Mouse (Mus musculus) CH12.LX (cell line): ENCODE results near the gene Tinagl1. TPM values are rescaled to one million over a fixed set of nuclear protein-coding genes. Genes with fewer than 3 reads are reported as not detected.

Source experiments
- DNase-seq: peaks from one replicate; pipeline ENCODE4 v3.0.0-alpha.2; 2013; ENCODE audit errors: extremely low read depth
- H3K27ac ChIP-seq: 2 replicates; pipeline ENCODE4 v1.5.1; 2012; ENCODE audit warnings: low read depth, mild to moderate bottlenecking, control low read depth, moderate library complexity; ENCODE audit not compliant: insufficient read depth
- H3K27me3 ChIP-seq: replicated peaks from 2 replicates; pipeline ENCODE3; 2012; ENCODE audit warnings: inconsistent platforms
- H3K36me3 ChIP-seq, 2 experiments: replicated peaks in 1 of 2; 2 replicates each; pipeline versions ENCODE3 to v1.6.1; 2012; ENCODE audit warnings: inconsistent platforms in 1 of 2, low read length in 1 of 2, mild to moderate bottlenecking in 1 of 2, mixed read lengths in 1 of 2, moderate library complexity in 1 of 2; ENCODE audit not compliant: control insufficient read depth in 1 of 2, insufficient read depth in 1 of 2
- H3K4me1 ChIP-seq, 2 experiments: 2 replicates each; pipeline ENCODE4 v1.6.1; 2012; ENCODE audit warnings: inconsistent platforms in 1 of 2, moderate library complexity in 1 of 2; ENCODE audit not compliant: insufficient read depth in 2 of 2, control insufficient read depth in 1 of 2
- H3K4me2 ChIP-seq: 2 replicates; pipeline ENCODE4 v1.6.1; 2012; ENCODE audit warnings: low read depth, mild to moderate bottlenecking, control low read depth; ENCODE audit not compliant: poor library complexity, insufficient read depth, severe bottlenecking
- H3K4me3 ChIP-seq, 3 experiments: fragments of 150-350 bp in 1 of 3; sonication (generic) in 1 of 3; replicated peaks in 1 of 3; 2 replicates each; pipeline versions ENCODE3 to v1.5.1; 2011 to 2012; ENCODE audit warnings: low read depth in 2 of 3, low read length in 2 of 3, mild to moderate bottlenecking in 2 of 3, moderate library complexity in 2 of 3, control low read depth in 1 of 3, improper control_type of control experiment in 1 of 3, inconsistent platforms in 1 of 3, mixed read lengths in 1 of 3; ENCODE audit not compliant: poor library complexity in 1 of 3
- H3K79me2 ChIP-seq: replicated peaks from 2 replicates; pipeline ENCODE4 v1.6.1; 2012; ENCODE audit warnings: mild to moderate bottlenecking, moderate library complexity; ENCODE audit not compliant: control insufficient read depth, poor library complexity, insufficient read depth, severe bottlenecking; ENCODE audit errors: extremely low read depth
- H3K9ac ChIP-seq: 2 replicates; pipeline ENCODE4 v1.6.1; 2012; ENCODE audit warnings: low read depth, mild to moderate bottlenecking, control low read depth, moderate library complexity; ENCODE audit not compliant: insufficient read depth
- H3K9me3 ChIP-seq: replicated peaks from 2 replicates; pipeline ENCODE3; 2012; ENCODE audit warnings: low read length, inconsistent platforms, mixed read lengths
- BHLHE40 ChIP-seq: IDR thresholded peaks from 2 replicates; pipeline ENCODE4 v1.6.1; 2011; ENCODE audit warnings: mild to moderate bottlenecking, low read depth, low read length, improper control_type of control experiment
- CHD2 ChIP-seq: IDR thresholded peaks from 2 replicates; pipeline ENCODE4 v1.6.1; 2011; ENCODE audit warnings: low read length, improper control_type of control experiment
- E2F4 ChIP-seq: IDR thresholded peaks from 2 replicates; pipeline ENCODE4 v1.6.1; 2011; ENCODE audit warnings: low read depth, low read length, improper control_type of control experiment; ENCODE audit not compliant: insufficient replicate concordance
- ETS1 ChIP-seq: conservative IDR thresholded peaks from 2 replicates; pipeline ENCODE4 v1.6.1; 2012; ENCODE audit warnings: low read depth, mild to moderate bottlenecking, inconsistent platforms, low read length, improper control_type of control experiment, moderate library complexity
- IRF4 ChIP-seq: IDR thresholded peaks from 2 replicates; pipeline ENCODE4 v1.6.1; 2014; ENCODE audit warnings: low read depth, mild to moderate bottlenecking, inconsistent platforms, low read length, improper control_type of control experiment
- JUND ChIP-seq: conservative IDR thresholded peaks from 2 replicates; pipeline ENCODE4 v1.6.1; 2011; ENCODE audit warnings: low read depth, low read length, improper control_type of control experiment
- MAFK ChIP-seq: IDR thresholded peaks from 2 replicates; pipeline ENCODE4 v1.6.1; 2011; ENCODE audit warnings: low read length, improper control_type of control experiment; ENCODE audit not compliant: insufficient replicate concordance
- MAZ ChIP-seq: IDR thresholded peaks from 2 replicates; pipeline ENCODE4 v1.6.1; 2012; ENCODE audit warnings: low read depth, mild to moderate bottlenecking, inconsistent platforms, low read length, improper control_type of control experiment, moderate library complexity
- MYC ChIP-seq: IDR thresholded peaks from 2 replicates; pipeline ENCODE4 v1.6.1; 2011; ENCODE audit warnings: low read depth, mild to moderate bottlenecking, improper control_type of control experiment, low read length
- NELFE ChIP-seq: IDR thresholded peaks from 2 replicates; pipeline ENCODE4 v1.6.1; 2011; ENCODE audit warnings: low read depth, low read length, improper control_type of control experiment
- NRF1 ChIP-seq: IDR thresholded peaks from 2 replicates; pipeline ENCODE4 v1.6.1; 2014; ENCODE audit warnings: low read depth, mild to moderate bottlenecking, inconsistent platforms, low read length, improper control_type of control experiment, moderate library complexity
- PAX5 ChIP-seq: IDR thresholded peaks from 2 replicates; pipeline ENCODE4 v1.6.1; 2012; ENCODE audit warnings: low read length, inconsistent platforms, mixed read lengths
- POLR2A ChIP-seq: IDR thresholded peaks from 2 replicates; pipeline ENCODE4 v1.6.1; 2011; ENCODE audit warnings: low read depth, mild to moderate bottlenecking, improper control_type of control experiment, low read length
- RAD21 ChIP-seq: IDR thresholded peaks from 2 replicates; pipeline ENCODE4 v1.6.1; 2011; ENCODE audit warnings: low read depth, mild to moderate bottlenecking, low read length, improper control_type of control experiment, moderate library complexity
- SIN3A ChIP-seq: IDR thresholded peaks from 2 replicates; pipeline ENCODE4 v1.6.1; 2012; ENCODE audit warnings: low read length, improper control_type of control experiment, inconsistent platforms
- TBP ChIP-seq: conservative IDR thresholded peaks from 2 replicates; pipeline ENCODE4 v1.6.1; 2011; ENCODE audit warnings: low read depth, low read length, improper control_type of control experiment
- TCF12 ChIP-seq: IDR thresholded peaks from 2 replicates; pipeline ENCODE4 v1.6.1; 2014; ENCODE audit warnings: low read depth, mild to moderate bottlenecking, inconsistent platforms, low read length, improper control_type of control experiment
- UBTF ChIP-seq: IDR thresholded peaks from 2 replicates; pipeline ENCODE4 v1.6.1; 2012; ENCODE audit warnings: low read depth, mild to moderate bottlenecking, inconsistent platforms, low read length, improper control_type of control experiment, moderate library complexity
- USF2 ChIP-seq: conservative IDR thresholded peaks from 2 replicates; pipeline ENCODE4 v1.6.1; 2011; ENCODE audit warnings: low read depth, low read length, improper control_type of control experiment
- ZC3H11A ChIP-seq: IDR thresholded peaks from 2 replicates; pipeline ENCODE4 v1.6.1; 2012; ENCODE audit warnings: low read depth, mild to moderate bottlenecking, inconsistent platforms, low read length, improper control_type of control experiment
- ZNF384 ChIP-seq: IDR thresholded peaks from 2 replicates; pipeline ENCODE4 v1.6.1; 2012; ENCODE audit warnings: low read depth, low read length, improper control_type of control experiment, inconsistent platforms
- dilution Hi-C: fragments of 300-500 bp; cut with MboI; formaldehyde crosslinking; loops from 2 replicates; pipeline ENCODE4 v1.14.3; 2020; ENCODE audit warnings: low sequenced_read_pairs; ENCODE audit not compliant: extremely low pct_unique_long_range_greater_than_20kb, extremely low pct_ligation_motif_present
- in situ Hi-C: fragments of 300-500 bp; cut with MboI; formaldehyde crosslinking; loops from 3 replicates; pipeline ENCODE4 v1.14.3; 2019; ENCODE audit warnings: low sequenced_read_pairs, low pct_ligation_motif_present, low pct_unique_long_range_greater_than_20kb, mixed read lengths
- polyA plus RNA-seq: library from polyadenylated mRNA; unstranded; fragments of >175 nt; gene quantifications from 2 replicates; pipeline ENCODE4 v1.2.1, GENCODE M21; 2012; ENCODE audit warnings: low read depth; ENCODE audit not compliant: insufficient read length
- total RNA-seq, 2 experiments: library from RNA; depleted of rRNA; stranded (reverse); fragments of 300-350 nt in 1 of 2; fragments of >200 nt in 1 of 2; gene quantifications; 2 replicates each; pipeline ENCODE4 v1.2.3; 2012 to 2014

Gene Tinagl1
- total and polyA plus RNA-seq, 3 experiments, result not detected

DNA sequence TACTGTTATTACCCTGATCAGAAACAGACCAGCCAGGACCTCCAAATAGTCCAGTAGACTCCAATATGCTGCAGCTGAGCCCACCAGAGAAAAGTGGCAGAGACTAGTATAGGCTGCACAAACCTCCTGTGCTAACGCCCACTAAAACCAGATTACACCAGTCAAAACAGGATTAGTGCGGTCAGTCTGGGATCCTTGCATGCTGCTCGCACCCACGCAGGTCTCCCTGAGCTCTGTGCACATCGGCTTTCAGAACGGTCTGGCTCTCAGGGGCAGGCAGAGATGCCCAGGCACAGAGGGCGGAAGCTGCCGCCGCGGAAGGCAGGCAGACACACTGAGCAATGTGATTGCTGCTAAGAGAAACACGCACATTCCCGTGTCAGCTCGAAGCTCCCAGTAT, 8.1 kb upstream of the Tinagl1 start:
- Histone ChIP-seq H3K9me3 (no peaks in the 10 kb centered on the region), H3K36me3 (no peaks in the 10 kb centered on the region), H3K9ac (no peak overlapping the region), H3K4me3 (no peak overlapping the region), H3K79me2 (no peaks in the 10 kb centered on the region), H3K27ac (no peak overlapping the region), H3K27me3 (peaks cover 85% of the 10 kb centered on the region), H3K4me1 (peaks cover 0 to 5% of the 10 kb centered on the region in 2 experiments; a peak in 1 of 4 replicates), H3K4me2 (no peak overlapping the region)
- dilution Hi-C loops (no loop called here), in situ Hi-C loops (loop anchor here (5.0 kb wide), 1 partner anchor 41 kb away; no protein-coding TSS in a partner anchor)
- TF ChIP-seq BHLHE40 (no peak), ZNF384 (no peak), PAX5 (no peak), TCF12 (no peak), SIN3A (no peak), MYC (no peak)
- no peak for DNase-seq

DNA sequence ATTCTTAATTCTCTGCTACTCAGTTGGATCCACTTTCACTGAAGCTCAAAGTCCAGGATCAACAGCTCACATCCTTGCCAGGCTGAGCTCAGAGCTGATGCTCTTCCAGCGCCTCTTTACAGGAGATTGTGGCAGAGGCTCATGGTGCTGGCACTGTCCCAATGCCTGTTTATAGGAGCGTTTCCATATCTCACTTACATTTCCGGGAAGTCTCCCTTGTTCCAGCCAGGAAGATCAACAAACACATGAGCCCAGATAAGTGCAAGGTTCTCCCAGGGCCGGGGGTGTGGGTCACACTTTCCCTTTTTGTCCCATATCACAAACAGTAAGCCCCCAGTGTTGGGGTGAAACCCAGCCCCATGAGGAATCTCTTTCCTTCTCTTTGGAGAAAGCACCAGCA, 7.0 kb upstream of the Tinagl1 start:
- no peak overlapping the region for H3K4me3 ChIP-seq
- H3K36me3 ChIP-seq, result no peaks in the 10 kb centered on the region
- no peak for DNase-seq
- no peaks in the 10 kb centered on the region for H3K79me2 ChIP-seq
- H3K27ac ChIP-seq, result no peak overlapping the region
- H3K9ac ChIP-seq, result no peak overlapping the region
- H3K9me3 ChIP-seq, result no peaks in the 10 kb centered on the region
- H3K27me3 ChIP-seq, result peaks cover 86% of the 10 kb centered on the region
- dilution Hi-C loops, result no loop called here
- no peak for TF ChIP-seq JUND
- no peak for TF ChIP-seq ZC3H11A
- no peak for TF ChIP-seq RAD21
- TF ChIP-seq E2F4, result no peak
- TF ChIP-seq PAX5, result no peak
- no peak for TF ChIP-seq TBP
- no peak for TF ChIP-seq ETS1
- no peak for TF ChIP-seq CHD2
- no peak for TF ChIP-seq NELFE
- no peak for TF ChIP-seq IRF4
- TF ChIP-seq ZNF384, result no peak
- no peak for TF ChIP-seq MAZ
- no peak for TF ChIP-seq USF2
- TF ChIP-seq POLR2A, result no peak
- no peak for TF ChIP-seq UBTF
- no peak for TF ChIP-seq MAFK
- TF ChIP-seq NRF1, result no peak
- TF ChIP-seq, all 38 proteins: peak for 0
- Histone ChIP-seq H3K4me1 (peaks cover 0 to 5% of the 10 kb centered on the region in 2 experiments; a peak in 1 of 4 replicates), H3K4me2 (no peak overlapping the region)
- in situ Hi-C loops, result loop anchor here (5.0 kb wide), 1 partner anchor 40 kb away; no protein-coding TSS in a partner anchor
